Mouse (Mus musculus) stomach, postnatal 0 days (tissue): ENCODE results near the gene Kif26b.

Source experiments
- CTCF ChIP-seq: IDR thresholded peaks from 2 replicates; pipeline ENCODE4 v1.5.1; 2016; ENCODE audit warnings: antibody characterized with exemption, low read depth, mild to moderate bottlenecking, moderate library complexity
- EP300 ChIP-seq: optimal IDR thresholded peaks from 2 replicates; pipeline ENCODE3; 2016; ENCODE audit warnings: antibody characterized with exemption

- TF ChIP-seq EP300 (no peak), CTCF (no peak)
These were observed 424.0 kb downstream of the Kif26b start for GRCm38 (mm10) chr1:178952910-178953309.
